Mouse (Mus musculus) stomach, postnatal 0 days (tissue): ENCODE measurements around the gene Gtf2f2.

Experiments used
- CTCF ChIP-seq: IDR thresholded peaks from 2 replicates; pipeline ENCODE4 v1.5.1; 2016; ENCODE audit warnings: antibody characterized with exemption, low read depth, mild to moderate bottlenecking, moderate library complexity
- EP300 ChIP-seq: optimal IDR thresholded peaks from 2 replicates; pipeline ENCODE3; 2016; ENCODE audit warnings: antibody characterized with exemption

DNA sequence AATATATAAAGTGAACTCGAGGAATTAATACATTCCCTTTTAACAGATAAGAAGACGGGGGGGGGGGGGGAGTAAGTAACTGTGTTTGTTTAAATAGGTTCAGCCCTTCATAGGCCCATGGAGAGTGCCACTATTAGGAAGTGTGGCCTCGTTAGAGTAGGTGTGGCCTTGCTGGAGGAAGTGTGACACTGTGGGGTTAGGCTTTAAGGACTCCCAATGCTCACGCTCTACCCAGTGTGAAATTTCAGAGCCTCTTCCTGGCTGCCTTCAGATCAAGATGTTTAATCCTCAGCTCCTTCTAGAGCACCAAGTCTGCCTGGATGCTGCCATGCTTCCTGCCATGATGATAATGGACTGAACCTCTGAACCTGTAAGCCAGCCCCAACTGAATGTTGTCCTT lies 8.9 kb downstream of the Gtf2f2 start:
- TF ChIP-seq EP300 (no peak), CTCF (no peak)
